Mouse (Mus musculus) embryonic fibroblast, embryonic 13.5 days (primary cell): ENCODE results near the gene Ffar2. TPM values are rescaled to one million over a fixed set of nuclear protein-coding genes. Genes with fewer than 3 reads are reported as not detected.

Source experiments
- H3K27ac ChIP-seq: 2 replicates; pipeline ENCODE4 v1.5.1; 2012; ENCODE audit warnings: low read length, control low read depth, inconsistent platforms; ENCODE audit not compliant: insufficient read depth
- H3K4me1 ChIP-seq: 2 replicates; pipeline ENCODE4 v1.6.1; 2011; ENCODE audit warnings: low read length; ENCODE audit not compliant: control insufficient read depth, insufficient read depth
- H3K4me3 ChIP-seq: 2 replicates; pipeline ENCODE4 v1.5.1; 2011; ENCODE audit warnings: mild to moderate bottlenecking, control low read depth, low read length; ENCODE audit not compliant: insufficient read depth
- CTCF ChIP-seq: IDR thresholded peaks from 2 replicates; pipeline ENCODE4 v1.5.1; 2011; ENCODE audit warnings: mild to moderate bottlenecking, control low read depth, low read length, moderate library complexity, borderline replicate concordance; ENCODE audit not compliant: insufficient read depth
- POLR2A ChIP-seq: IDR thresholded peaks from 2 replicates; pipeline ENCODE4 v1.6.1; 2011; ENCODE audit warnings: low read depth, mild to moderate bottlenecking, control low read depth, low read length, moderate library complexity
- polyA plus RNA-seq: library from polyadenylated mRNA; stranded (reverse); fragments of >200 nt; gene quantifications from 2 replicates; pipeline ENCODE4 v1.2.4, GENCODE M21; 2011; ENCODE audit warnings: low read depth; ENCODE audit not compliant: missing spikeins, insufficient read length

Ffar2 gene
- polyA plus RNA-seq, 1 experiment = not detected

GRCm38 (mm10) chr7:30826660-30827059, 3.1 kb upstream of the Ffar2 start:
- TF ChIP-seq CTCF (no peak), POLR2A (no peak)
- Histone ChIP-seq H3K27ac (no peak overlapping the region), H3K4me1 (no peaks in the 10 kb centered on the region), H3K4me3 (no peak overlapping the region)

- no peak for TF ChIP-seq CTCF
- no peak for TF ChIP-seq POLR2A
- H3K4me1 ChIP-seq = no peaks in the 10 kb centered on the region
- H3K27ac ChIP-seq = no peak overlapping the region
- no peak overlapping the region for H3K4me3 ChIP-seq
These were observed 731 bp upstream of the Ffar2 start for GRCm38 (mm10) chr7:30824306-30824705.

GRCm38 (mm10) chr7:30821532-30821931, 2.0 kb downstream of the Ffar2 start:
- H3K4me3 ChIP-seq = no peak overlapping the region
- TF ChIP-seq POLR2A (no peak), CTCF (no peak)
- no peak overlapping the region for H3K27ac ChIP-seq
- H3K4me1 ChIP-seq = no peaks in the 10 kb centered on the region

- TF ChIP-seq CTCF = no peak
- TF ChIP-seq POLR2A = no peak
These were observed 2.6 kb downstream of the Ffar2 start for GRCm38 (mm10) chr7:30820854-30821445.

GRCm38 (mm10) chr7:30820131-30820530, 3.4 kb downstream of the Ffar2 start:
- TF ChIP-seq CTCF = no peak
- H3K4me3 ChIP-seq = no peak overlapping the region
- H3K4me1 ChIP-seq = no peaks in the 10 kb centered on the region
- no peak overlapping the region for H3K27ac ChIP-seq

More at GRCm38 (mm10) chr7:30820854-30821445, 2.6 kb downstream of the Ffar2 start:
- H3K4me1 ChIP-seq = no peaks in the 10 kb centered on the region
- no peak overlapping the region for H3K27ac ChIP-seq
- H3K4me3 ChIP-seq = no peak overlapping the region

- TF ChIP-seq POLR2A (no peak), CTCF (no peak)
- H3K4me1 ChIP-seq = no peaks in the 10 kb centered on the region
- H3K4me3 ChIP-seq = no peak overlapping the region
- H3K27ac ChIP-seq = no peak overlapping the region
These were observed 11.2 kb downstream of the Ffar2 start for GRCm38 (mm10) chr7:30812291-30812807.

- Histone ChIP-seq H3K27ac (no peak overlapping the region), H3K4me1 (no peaks in the 10 kb centered on the region), H3K4me3 (no peak overlapping the region)
- TF ChIP-seq CTCF (no peak), POLR2A (no peak)
These were observed 11.8 kb downstream of the Ffar2 start for GRCm38 (mm10) chr7:30811757-30812290.

GRCm38 (mm10) chr7:30810319-30810718, 13.3 kb downstream of the Ffar2 start:
- no peak overlapping the region for H3K4me3 ChIP-seq
- no peak overlapping the region for H3K27ac ChIP-seq
- no peaks in the 10 kb centered on the region for H3K4me1 ChIP-seq
- TF ChIP-seq CTCF (no peak), POLR2A (no peak)

GRCm38 (mm10) chr7:30805924-30806323, 17.7 kb downstream of the Ffar2 start:
- TF ChIP-seq CTCF (no peak), POLR2A (no peak)
- Histone ChIP-seq H3K27ac (no peak overlapping the region), H3K4me1 (no peaks in the 10 kb centered on the region), H3K4me3 (no peak overlapping the region)

- no peaks in the 10 kb centered on the region for H3K4me1 ChIP-seq
- no peak overlapping the region for H3K4me3 ChIP-seq
- H3K27ac ChIP-seq = no peak overlapping the region
- TF ChIP-seq POLR2A (no peak), CTCF (no peak)
These were observed 19.4 kb downstream of the Ffar2 start for GRCm38 (mm10) chr7:30804026-30804715.
